ENCODE assay signal across 1 mouse cellular context in the genomic region with DNA sequence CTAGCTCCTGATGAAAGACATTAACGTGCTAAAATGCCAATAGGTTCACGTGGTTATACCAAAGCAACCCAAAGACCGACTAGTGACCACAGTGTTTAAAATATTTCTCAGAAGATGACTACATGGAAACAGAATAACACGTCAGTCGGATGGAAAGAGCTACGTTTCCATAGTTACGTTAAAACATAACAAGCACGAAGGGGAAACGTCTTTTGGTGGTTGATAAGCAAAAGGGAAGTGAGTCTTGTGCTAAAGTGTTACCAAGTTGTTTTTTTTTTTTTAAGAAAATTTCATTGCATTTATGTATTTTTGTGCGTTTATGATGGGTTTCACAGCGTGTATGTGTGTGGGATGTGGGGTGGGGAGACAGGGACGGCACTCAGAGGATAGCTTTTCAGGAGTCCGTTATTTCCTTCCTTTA.
A peak's percentile ranks its signal among the peaks of the same experiment; 100 is the strongest.
TF ChIP-seq lines count a peak whose summit lies in the region.

No protein-coding gene starts in this region.

TF ChIP-seq in MEL, 35 proteins besides CTCF, POLR2A, EP300 and RAD21 (continued from another document):
- TF ChIP-seq USF2 (IDR thresholded peaks at IDR 0.05; ENCODE audit: borderline replicate concordance in 1 of 2, insufficient read depth in 1 of 2, low read depth in 1 of 2, low read length in 2 of 2) (no peak), KAT2A (conservative IDR thresholded peaks at IDR 0.05; ENCODE audit: low read depth, low read length) (no peak; the same call in 1 of the 2 replicates), ELF1 (IDR thresholded peaks at IDR 0.05; ENCODE audit: low read depth, low read length) (peak; percentile 65; the same call in 1 of the 2 replicates), USF1 (IDR thresholded peaks at IDR 0.05; ENCODE audit: low read depth, low read length) (peak; percentile 59), JUND (IDR thresholded peaks at IDR 0.05; ENCODE audit: low read depth, low read length) (0 out of 2 replicates have a peak, but pooled peaks have one; percentile 53), NRF1 (IDR thresholded peaks at IDR 0.05; ENCODE audit: insufficient read depth, low read depth, low read length, poor library complexity, severe bottlenecking) (no peak), POLR2AphosphoS2 (IDR thresholded peaks at IDR 0.05; ENCODE audit: low read length) (no peak), CHD1 (IDR thresholded peaks at IDR 0.05; ENCODE audit: low read depth, low read length) (no peak; the same call in 1 of the 2 replicates), MAZ (IDR thresholded peaks at IDR 0.05; ENCODE audit: low read depth, low read length) (0 out of 2 replicates have a peak, but pooled peaks have one; percentile 39), MYC (IDR thresholded peaks at IDR 0.05; ENCODE audit: low read depth, low read length) (peak; percentile 88), GATA1 (IDR thresholded peaks at IDR 0.05; ENCODE audit: low read depth, low read length) (peak; percentile 96), BHLHE40 (IDR thresholded peaks at IDR 0.05; ENCODE audit: borderline replicate concordance, low read depth, low read length) (peak; percentile 93), SMC3 (IDR thresholded peaks at IDR 0.05; ENCODE audit: low read depth, low read length) (peak; percentile 17), MAX (IDR thresholded peaks at IDR 0.05; ENCODE audit: low read length) (peak; percentile 82), MAFK (IDR thresholded peaks at IDR 0.05; ENCODE audit: borderline replicate concordance, low read depth, low read length) (peak; percentile 50; the same call in 1 of the 2 replicates), ZKSCAN1 (IDR thresholded peaks at IDR 0.05; ENCODE audit: low read depth, low read length) (peak; percentile 53; the same call in 1 of the 2 replicates), GABPA (IDR thresholded peaks at IDR 0.05; ENCODE audit: low read depth, low read length) (no peak), MXI1 (IDR thresholded peaks at IDR 0.05; ENCODE audit: low read depth, low read length) (peak; percentile 91), ZC3H11A (IDR thresholded peaks at IDR 0.05; ENCODE audit: low read depth, low read length) (no peak; the same call in 1 of the 2 replicates), TAL1 (IDR thresholded peaks at IDR 0.05; ENCODE audit: low read length) (peak; percentile 96), RCOR1 (IDR thresholded peaks at IDR 0.05; ENCODE audit: low read depth, low read length) (peak; percentile 80), POLR2AphosphoS5 (IDR thresholded peaks at IDR 0.05; ENCODE audit: borderline replicate concordance, low read depth, low read length) (no peak), E2F4 (IDR thresholded peaks at IDR 0.05; ENCODE audit: borderline replicate concordance, low read depth, low read length) (no peak), SIN3A (IDR thresholded peaks at IDR 0.05; ENCODE audit: low read length) (peak; percentile 98), NELFE (IDR thresholded peaks at IDR 0.05; ENCODE audit: low read depth, low read length) (0 out of 2 replicates have a peak, but pooled peaks have one; percentile 19), ZNF384 (IDR thresholded peaks at IDR 0.05; ENCODE audit: low read depth, low read length) (peak; percentile 99), MYB (IDR thresholded peaks at IDR 0.05; ENCODE audit: low read depth, low read length) (peak; percentile 56), ETS1 (IDR thresholded peaks at IDR 0.05; ENCODE audit: low read depth, low read length) (peak; percentile 97)
